Mouse (Mus musculus): ENCODE measurements around the gene Tm4sf20. TPM values are rescaled to one million over a fixed set of nuclear protein-coding genes. Genes with fewer than 3 reads are reported as not detected.
A peak's percentile ranks its signal among the peaks of the same experiment; 100 is the strongest.

Gene Tm4sf20
- polyA plus RNA-seq, 1 experiment from 2014 or later, result not detected

DNA sequence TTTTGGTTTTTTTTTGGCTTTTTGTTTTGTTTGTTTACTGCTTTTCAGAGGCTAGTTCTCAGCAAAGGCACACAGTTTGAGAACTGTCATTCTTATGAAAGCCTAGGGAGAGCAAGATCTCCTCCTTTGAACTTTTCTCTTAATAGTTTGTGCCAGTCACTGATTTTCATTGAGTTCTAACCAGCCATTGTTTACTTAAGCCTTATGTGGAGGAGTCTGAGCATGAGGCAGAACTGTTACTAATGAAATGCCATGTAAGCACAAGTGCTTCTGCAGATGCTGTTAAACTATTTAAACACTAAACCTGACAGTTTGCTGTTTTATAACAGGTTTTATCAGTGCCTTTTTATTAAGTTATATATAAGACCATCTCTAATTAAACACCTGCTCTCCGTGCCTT is 30.2 kb downstream of the Tm4sf20 start:
- no peak overlapping the region for H3K27ac ChIP-seq
- H3K4me3 ChIP-seq, result no peak overlapping the region
- H3K27me3 ChIP-seq, result no peaks in the 10 kb centered on the region
- 82% methylated on average over 1 of the region's 1 CpGs for WGBS
- peaks cover 45% of the 10 kb centered on the region for H3K36me3 ChIP-seq
- H3K9ac ChIP-seq, result no peak overlapping the region
- no peak for ATAC-seq (ENCODE audit: insufficient number of reproducible peaks, low FRiP score, low TSS enrichment, low read depth)
- no peaks in the 10 kb centered on the region for H3K9me3 ChIP-seq
- no peak overlapping the region for H3K4me2 ChIP-seq
- no peaks in the 10 kb centered on the region for H3K4me1 ChIP-seq

DNA sequence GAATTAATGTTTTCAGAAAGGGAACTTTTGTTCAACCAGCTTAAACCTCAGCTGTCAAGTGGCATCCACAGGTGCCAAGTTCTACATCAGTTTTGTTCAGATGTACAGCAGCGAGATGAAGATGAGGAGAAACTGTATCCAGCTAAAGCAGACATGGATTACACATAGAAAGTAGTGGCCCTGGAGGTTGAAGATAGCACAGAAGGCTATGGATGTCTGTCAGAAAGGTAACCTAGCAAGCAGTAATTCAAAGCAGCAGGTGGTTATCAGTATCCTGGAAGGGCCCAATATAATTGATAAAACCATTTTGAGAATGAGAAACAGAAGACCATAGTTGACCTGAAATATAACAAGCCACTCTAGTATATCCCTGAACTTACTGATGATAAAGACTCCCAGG is 34.9 kb downstream of the Tm4sf20 start:
- WGBS, result 100% methylated on average over 1 of the region's 1 CpGs
- H3K36me3 ChIP-seq, result peaks cover 69% of the 10 kb centered on the region

DNA sequence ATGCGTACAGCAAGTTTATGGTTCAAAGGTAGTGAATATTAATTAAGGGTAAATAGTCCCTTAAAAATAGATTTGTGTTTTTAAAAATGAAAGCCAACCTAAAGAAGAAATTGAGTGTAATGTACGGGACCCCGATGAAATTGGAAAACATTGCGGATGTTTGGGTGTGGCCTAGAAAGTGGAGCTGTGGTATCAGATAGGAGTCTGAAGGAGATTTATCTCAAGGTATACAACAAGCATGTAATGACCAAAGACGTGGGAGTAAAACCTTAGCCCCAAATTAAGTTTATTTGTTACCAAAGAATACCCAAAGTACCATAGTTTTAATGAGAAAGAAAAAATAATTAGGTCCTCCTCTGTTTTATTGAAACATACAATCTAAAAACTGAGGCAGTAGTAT is 41.8 kb downstream of the Tm4sf20 start:
- Histone ChIP-seq H3K27me3 (no peaks in the 10 kb centered on the region), H3K4me1 (peaks cover 7% of the 10 kb centered on the region), H3K9ac (no peak overlapping the region), H3K27ac (no peak overlapping the region), H3K4me3 (no peak overlapping the region), H3K36me3 (peaks cover 26% of the 10 kb centered on the region), H3K4me2 (no peak overlapping the region), H3K9me3 (no peaks in the 10 kb centered on the region)
- WGBS, result 90% methylated on average over 5 of the region's 5 CpGs
- ATAC-seq (ENCODE audit: insufficient number of reproducible peaks, low FRiP score, low TSS enrichment, low read depth), result no peak

More for the DNA sequence above, 34.9 kb downstream of the Tm4sf20 start:
- no peak overlapping the region for H3K4me2 ChIP-seq
- H3K4me1 ChIP-seq, result no peaks in the 10 kb centered on the region
- no peak overlapping the region for H3K27ac ChIP-seq
- no peak for ATAC-seq (ENCODE audit: insufficient number of reproducible peaks, low FRiP score, low TSS enrichment, low read depth)
- H3K9ac ChIP-seq, result no peak overlapping the region
- H3K4me3 ChIP-seq, result no peak overlapping the region
- no peaks in the 10 kb centered on the region for H3K9me3 ChIP-seq
- no peaks in the 10 kb centered on the region for H3K27me3 ChIP-seq

DNA sequence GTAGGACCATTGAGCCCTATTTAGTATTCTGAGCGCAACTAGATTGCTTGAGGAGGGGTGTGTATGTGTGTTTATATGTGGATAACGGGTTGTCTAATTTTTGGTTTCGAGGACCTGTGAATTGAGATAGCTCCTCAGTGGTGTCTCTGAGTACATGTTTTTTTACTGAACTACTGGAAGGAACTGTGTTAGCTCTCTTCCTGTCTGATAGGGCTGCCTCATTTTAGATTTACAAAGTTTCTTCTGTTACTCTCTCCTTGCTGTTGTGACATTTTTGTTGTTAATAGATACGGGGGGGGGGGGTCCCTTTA is 42.4 kb downstream of the Tm4sf20 start:
- Histone ChIP-seq H3K27me3 (no peaks in the 10 kb centered on the region), H3K4me1 (peaks cover 7% of the 10 kb centered on the region), H3K9me3 (no peaks in the 10 kb centered on the region), H3K4me2 (peak overlapping the region; percentile 89), H3K9ac (peak overlapping the region; percentile 99), H3K27ac (no peak overlapping the region), H3K36me3 (peaks cover 20% of the 10 kb centered on the region), H3K4me3 (peak overlapping the region; percentile 88)
- ATAC-seq (ENCODE audit: insufficient number of reproducible peaks, low FRiP score, low TSS enrichment, low read depth), result no peak
- 53% methylated on average over 4 of the region's 4 CpGs for WGBS

DNA sequence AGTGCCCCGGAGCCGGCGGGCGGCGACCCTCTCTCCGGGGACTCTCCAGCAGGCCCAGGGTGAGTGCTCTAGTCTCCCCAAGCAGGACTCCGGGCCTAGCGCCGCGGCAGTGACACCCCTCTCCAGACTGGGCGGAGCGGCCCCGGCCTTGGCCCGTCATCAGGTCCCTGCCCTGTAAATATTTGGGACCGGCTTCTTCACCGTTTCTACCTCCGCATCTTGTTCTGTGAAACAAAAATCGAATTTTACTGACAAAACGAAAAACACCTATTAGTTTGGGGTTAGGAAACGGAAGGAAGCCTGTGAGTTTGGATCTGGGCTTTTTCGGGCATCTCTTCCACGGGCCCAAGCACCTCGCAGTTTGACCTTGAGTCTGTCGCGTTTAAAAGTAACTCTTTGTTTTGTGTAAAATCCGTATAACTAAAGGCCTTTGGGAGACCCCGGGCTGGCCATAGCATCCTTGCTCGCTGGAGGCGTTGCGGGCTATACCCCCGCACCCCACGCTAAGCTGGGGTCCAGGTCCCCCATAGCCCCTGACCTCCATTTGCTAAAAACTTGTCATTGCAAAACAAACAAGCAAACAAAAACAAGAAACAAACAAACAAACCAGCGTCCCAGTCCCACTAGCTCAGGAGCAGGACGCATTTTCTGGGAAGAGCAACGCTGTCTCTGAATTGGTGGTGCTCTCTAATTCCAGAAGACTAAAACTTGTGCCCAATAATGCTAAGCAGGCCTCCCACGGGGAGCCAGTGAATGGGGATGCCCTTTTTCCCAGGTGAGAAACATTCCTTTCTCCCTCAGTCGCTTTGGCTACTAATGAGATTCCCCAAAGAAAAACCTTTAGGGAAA is 43.0 kb downstream of the Tm4sf20 start:
- H3K27me3 ChIP-seq, result no peaks in the 10 kb centered on the region
- H3K4me3 ChIP-seq, result peak overlapping the region; percentile 88
- peak; percentile 96 for ATAC-seq (ENCODE audit: insufficient number of reproducible peaks, low FRiP score, low TSS enrichment, low read depth)
- under 1% methylated on average over 37 of the region's 37 CpGs for WGBS
- H3K4me1 ChIP-seq, result peaks cover 7% of the 10 kb centered on the region
- H3K36me3 ChIP-seq, result peaks cover 16% of the 10 kb centered on the region
- peak overlapping the region; percentile 99 for H3K9ac ChIP-seq
- H3K9me3 ChIP-seq, result no peaks in the 10 kb centered on the region
- peak overlapping the region; percentile 89 for H3K4me2 ChIP-seq
- H3K27ac ChIP-seq, result peak overlapping the region; percentile 80

DNA sequence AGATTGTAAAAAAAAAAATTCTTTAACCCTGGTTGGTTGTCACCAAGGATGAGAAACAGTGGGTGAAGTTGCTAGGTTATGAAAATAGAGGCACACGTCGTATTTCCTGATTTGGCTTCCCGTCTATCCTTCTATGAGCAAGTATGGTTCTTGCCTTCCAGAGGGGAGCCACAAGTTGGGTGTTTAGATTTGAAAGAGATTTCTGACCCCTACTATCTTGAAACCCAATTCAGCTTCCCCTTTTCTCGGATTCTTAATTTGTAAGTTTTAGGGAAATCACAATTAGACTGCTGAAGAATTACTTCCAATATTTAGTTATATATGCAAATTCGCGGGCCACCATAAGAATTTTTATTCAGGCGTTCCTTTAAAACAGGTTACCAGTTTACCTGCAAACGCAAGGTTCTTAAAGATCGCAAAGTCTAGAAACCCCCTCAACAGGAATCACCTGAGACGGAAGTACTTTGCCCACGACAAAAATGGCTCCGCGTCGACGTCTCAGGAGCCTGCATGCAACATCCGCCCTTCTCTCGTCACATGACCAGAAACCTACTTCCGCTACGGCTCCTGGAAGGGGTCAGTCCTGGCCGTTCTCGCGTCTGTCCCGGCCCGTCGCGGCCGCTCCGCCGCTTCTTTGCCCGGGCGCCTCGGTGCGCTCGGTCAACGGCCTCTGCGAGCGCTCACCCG is 43.8 kb downstream of the Tm4sf20 start, which contains the start of gene Mff:
Gene Mff (plus strand): TSS at position 552 of the 687 bp plus-strand sequence.
- WGBS, result 10% methylated on average over 38 of the region's 38 CpGs
- peak; percentile 98 for ATAC-seq (ENCODE audit: insufficient number of reproducible peaks, low FRiP score, low TSS enrichment, low read depth)
- H3K9me3 ChIP-seq, result no peaks in the 10 kb centered on the region
- peak within 1 kb of the TSS; percentile 99 for H3K9ac ChIP-seq
- H3K36me3 ChIP-seq, result peaks cover 11% of the 10 kb centered on the region
- peak within 1 kb of the TSS; percentile 88 for H3K4me3 ChIP-seq
- peak within 1 kb of the TSS; percentile 80 for H3K27ac ChIP-seq
- no peaks in the 10 kb centered on the region for H3K27me3 ChIP-seq
- peaks cover 7% of the 10 kb centered on the region for H3K4me1 ChIP-seq
- peak within 1 kb of the TSS; percentile 89 for H3K4me2 ChIP-seq

DNA sequence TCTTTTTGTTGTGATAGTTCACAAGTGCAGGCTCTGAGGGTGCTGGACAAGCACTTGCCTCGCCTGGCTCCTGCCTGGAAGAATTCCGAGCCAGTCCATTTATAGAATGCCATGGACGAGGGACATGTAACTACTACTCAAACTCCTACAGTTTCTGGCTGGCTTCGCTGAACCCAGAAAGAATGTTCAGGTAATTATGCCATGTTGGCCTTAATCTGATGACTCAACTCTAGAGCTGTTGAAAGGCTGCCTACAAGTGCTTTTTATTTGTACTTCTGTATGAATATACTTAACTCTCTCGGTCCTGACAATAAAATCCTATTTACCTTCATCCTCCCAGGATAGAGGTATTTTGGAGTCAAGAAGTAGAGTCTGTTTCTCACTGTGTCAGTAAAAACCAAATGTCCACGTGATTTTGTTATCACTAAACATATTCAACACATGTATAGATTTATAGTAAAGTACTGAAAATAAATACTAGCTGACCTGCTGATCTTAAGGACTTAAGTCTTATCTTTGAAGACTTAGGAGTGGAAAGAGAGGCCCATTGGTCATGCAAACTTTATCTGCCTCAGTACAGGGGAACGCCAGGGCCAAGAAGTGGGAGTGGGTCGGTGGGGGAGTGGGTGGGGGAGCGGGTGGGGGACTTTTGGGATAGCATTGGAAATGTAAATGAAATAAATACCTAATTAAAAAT is 50.3 kb downstream of the Tm4sf20 start:
- Histone ChIP-seq H3K27me3 (no peaks in the 10 kb centered on the region), H3K9me3 (no peaks in the 10 kb centered on the region), H3K36me3 (no peaks in the 10 kb centered on the region), H3K4me2 (no peak overlapping the region), H3K9ac (no peak overlapping the region), H3K27ac (no peak overlapping the region), H3K4me1 (no peaks in the 10 kb centered on the region), H3K4me3 (no peak overlapping the region)
- no peak for ATAC-seq (ENCODE audit: insufficient number of reproducible peaks, low FRiP score, low TSS enrichment, low read depth)
- WGBS, result 77% methylated on average over 9 of the region's 9 CpGs

Other genes starting within 250 kb of the Tm4sf20 start
- gene Col4a4, start 181.6 kb downstream of the Tm4sf20 start, polyA plus RNA-seq (2015; fragmentation: Nextera tagmentation; extraction: Ambion mirVana), result 0.11 and 0.13 TPM in 2 replicates
- gene Col4a3, start 181.5 kb downstream of the Tm4sf20 start, polyA plus RNA-seq (2015; fragmentation: Nextera tagmentation; extraction: Ambion mirVana), result 0.06 TPM in 2 replicates
- 191 and 197 TPM in 2 replicates for gene Mff, start 43.6 kb downstream of the Tm4sf20 start, polyA plus RNA-seq (2015; fragmentation: Nextera tagmentation; extraction: Ambion mirVana)
- gene Gm47791, start 2.8 kb upstream of the Tm4sf20 start, polyA plus RNA-seq (2015; fragmentation: Nextera tagmentation; extraction: Ambion mirVana), result not detected in 2 replicates
- 19.3 and 25.7 TPM in 2 replicates for gene Agfg1, start 71.0 kb upstream of the Tm4sf20 start, polyA plus RNA-seq (2015; fragmentation: Nextera tagmentation; extraction: Ambion mirVana)
- 0.19 TPM in 1 of 2 replicates, not detected in the other for gene A030005L19Rik, start 144.9 kb upstream of the Tm4sf20 start, polyA plus RNA-seq (2015; fragmentation: Nextera tagmentation; extraction: Ambion mirVana)
- not detected in 2 replicates for gene A030014E15Rik, start 156.5 kb upstream of the Tm4sf20 start, polyA plus RNA-seq (2015; fragmentation: Nextera tagmentation; extraction: Ambion mirVana)
- not detected in 2 replicates for gene Gm6217, start 162.9 kb upstream of the Tm4sf20 start, polyA plus RNA-seq (2015; fragmentation: Nextera tagmentation; extraction: Ambion mirVana)
- gene A030003K21Rik, start 174.9 kb upstream of the Tm4sf20 start, polyA plus RNA-seq (2015; fragmentation: Nextera tagmentation; extraction: Ambion mirVana), result not detected in 2 replicates
- gene Gm7544, start 187.6 kb upstream of the Tm4sf20 start, polyA plus RNA-seq (2015; fragmentation: Nextera tagmentation; extraction: Ambion mirVana), result not detected in 2 replicates
- gene Gm47955, start 191.8 kb upstream of the Tm4sf20 start, polyA plus RNA-seq (2015; fragmentation: Nextera tagmentation; extraction: Ambion mirVana), result not detected in 2 replicates
- gene Gm47959, start 232.1 kb upstream of the Tm4sf20 start, polyA plus RNA-seq (2015; fragmentation: Nextera tagmentation; extraction: Ambion mirVana), result not detected in 2 replicates

Measured in limb, embryonic 15.5 days (tissue).